Mouse (Mus musculus) CH12.LX (cell line): ENCODE data around the gene Amotl1. TPM values are rescaled to one million over a fixed set of nuclear protein-coding genes. Genes with fewer than 3 reads are reported as not detected.

Experiments
- DNase-seq: peaks from one replicate; pipeline ENCODE4 v3.0.0-alpha.2; 2013; ENCODE audit errors: extremely low read depth
- H3K27ac ChIP-seq: 2 replicates; pipeline ENCODE4 v1.5.1; 2012; ENCODE audit warnings: low read depth, mild to moderate bottlenecking, control low read depth, moderate library complexity; ENCODE audit not compliant: insufficient read depth
- H3K27me3 ChIP-seq: replicated peaks from 2 replicates; pipeline ENCODE3; 2012; ENCODE audit warnings: inconsistent platforms
- H3K36me3 ChIP-seq, 2 experiments: replicated peaks in 1 of 2; 2 replicates each; pipeline versions ENCODE3 to v1.6.1; 2012; ENCODE audit warnings: inconsistent platforms in 1 of 2, low read length in 1 of 2, mild to moderate bottlenecking in 1 of 2, mixed read lengths in 1 of 2, moderate library complexity in 1 of 2; ENCODE audit not compliant: control insufficient read depth in 1 of 2, insufficient read depth in 1 of 2
- H3K4me1 ChIP-seq, 2 experiments: 2 replicates each; pipeline ENCODE4 v1.6.1; 2012; ENCODE audit warnings: inconsistent platforms in 1 of 2, moderate library complexity in 1 of 2; ENCODE audit not compliant: insufficient read depth in 2 of 2, control insufficient read depth in 1 of 2
- H3K4me2 ChIP-seq: 2 replicates; pipeline ENCODE4 v1.6.1; 2012; ENCODE audit warnings: low read depth, mild to moderate bottlenecking, control low read depth; ENCODE audit not compliant: poor library complexity, insufficient read depth, severe bottlenecking
- H3K4me3 ChIP-seq, 3 experiments: fragments of 150-350 bp in 1 of 3; sonication (generic) in 1 of 3; replicated peaks in 1 of 3; 2 replicates each; pipeline versions ENCODE3 to v1.5.1; 2011 to 2012; ENCODE audit warnings: low read depth in 2 of 3, low read length in 2 of 3, mild to moderate bottlenecking in 2 of 3, moderate library complexity in 2 of 3, control low read depth in 1 of 3, improper control_type of control experiment in 1 of 3, inconsistent platforms in 1 of 3, mixed read lengths in 1 of 3; ENCODE audit not compliant: poor library complexity in 1 of 3
- H3K79me2 ChIP-seq: replicated peaks from 2 replicates; pipeline ENCODE4 v1.6.1; 2012; ENCODE audit warnings: mild to moderate bottlenecking, moderate library complexity; ENCODE audit not compliant: control insufficient read depth, poor library complexity, insufficient read depth, severe bottlenecking; ENCODE audit errors: extremely low read depth
- H3K9ac ChIP-seq: 2 replicates; pipeline ENCODE4 v1.6.1; 2012; ENCODE audit warnings: low read depth, mild to moderate bottlenecking, control low read depth, moderate library complexity; ENCODE audit not compliant: insufficient read depth
- H3K9me3 ChIP-seq: replicated peaks from 2 replicates; pipeline ENCODE3; 2012; ENCODE audit warnings: low read length, inconsistent platforms, mixed read lengths
- CHD1 ChIP-seq: IDR thresholded peaks from 2 replicates; pipeline ENCODE4 v1.6.1; 2012; ENCODE audit warnings: low read depth, low read length, improper control_type of control experiment, inconsistent platforms
- CTCF ChIP-seq, 2 experiments: IDR thresholded peaks in 1 of 2; conservative IDR thresholded peaks in 1 of 2; 2 replicates each; pipeline ENCODE4 v1.5.1; 2011 to 2012; ENCODE audit warnings: low read depth in 2 of 2, low read length in 2 of 2, improper control_type of control experiment in 1 of 2, inconsistent platforms in 1 of 2, mild to moderate bottlenecking in 1 of 2, moderate library complexity in 1 of 2
- EP300 ChIP-seq: IDR thresholded peaks from 2 replicates; pipeline ENCODE4 v1.6.1; 2011; ENCODE audit warnings: low read length, improper control_type of control experiment
- GABPA ChIP-seq: IDR thresholded peaks from 2 replicates; pipeline ENCODE4 v1.6.1; 2012; ENCODE audit warnings: low read depth, low read length, improper control_type of control experiment, inconsistent platforms; ENCODE audit not compliant: insufficient replicate concordance
- HCFC1 ChIP-seq: IDR thresholded peaks from 2 replicates; pipeline ENCODE4 v1.6.1; 2012; ENCODE audit warnings: low read depth, mild to moderate bottlenecking, inconsistent platforms, low read length, improper control_type of control experiment
- IRF4 ChIP-seq: IDR thresholded peaks from 2 replicates; pipeline ENCODE4 v1.6.1; 2014; ENCODE audit warnings: low read depth, mild to moderate bottlenecking, inconsistent platforms, low read length, improper control_type of control experiment
- JUN ChIP-seq: IDR thresholded peaks from 2 replicates; pipeline ENCODE4 v1.6.1; 2011; ENCODE audit warnings: low read depth, mild to moderate bottlenecking, low read length, improper control_type of control experiment, moderate library complexity; ENCODE audit not compliant: insufficient read depth
- JUND ChIP-seq: conservative IDR thresholded peaks from 2 replicates; pipeline ENCODE4 v1.6.1; 2011; ENCODE audit warnings: low read depth, low read length, improper control_type of control experiment
- MAFK ChIP-seq: IDR thresholded peaks from 2 replicates; pipeline ENCODE4 v1.6.1; 2011; ENCODE audit warnings: low read length, improper control_type of control experiment; ENCODE audit not compliant: insufficient replicate concordance
- MXI1 ChIP-seq: IDR thresholded peaks from 2 replicates; pipeline ENCODE4 v1.6.1; 2011; ENCODE audit warnings: mild to moderate bottlenecking, low read depth, low read length, improper control_type of control experiment
- MYC ChIP-seq: IDR thresholded peaks from 2 replicates; pipeline ENCODE4 v1.6.1; 2011; ENCODE audit warnings: low read depth, mild to moderate bottlenecking, improper control_type of control experiment, low read length
- NRF1 ChIP-seq: IDR thresholded peaks from 2 replicates; pipeline ENCODE4 v1.6.1; 2014; ENCODE audit warnings: low read depth, mild to moderate bottlenecking, inconsistent platforms, low read length, improper control_type of control experiment, moderate library complexity
- POLR2AphosphoS2 ChIP-seq: IDR thresholded peaks from 2 replicates; pipeline ENCODE4 v1.6.1; 2011; ENCODE audit warnings: low read depth, low read length, improper control_type of control experiment
- RAD21 ChIP-seq: IDR thresholded peaks from 2 replicates; pipeline ENCODE4 v1.6.1; 2011; ENCODE audit warnings: low read depth, mild to moderate bottlenecking, low read length, improper control_type of control experiment, moderate library complexity
- RCOR1 ChIP-seq: conservative IDR thresholded peaks from 2 replicates; pipeline ENCODE4 v1.6.1; 2012; ENCODE audit warnings: low read depth, mild to moderate bottlenecking, inconsistent platforms, low read length, improper control_type of control experiment
- UBTF ChIP-seq: IDR thresholded peaks from 2 replicates; pipeline ENCODE4 v1.6.1; 2012; ENCODE audit warnings: low read depth, mild to moderate bottlenecking, inconsistent platforms, low read length, improper control_type of control experiment, moderate library complexity
- USF2 ChIP-seq: conservative IDR thresholded peaks from 2 replicates; pipeline ENCODE4 v1.6.1; 2011; ENCODE audit warnings: low read depth, low read length, improper control_type of control experiment
- dilution Hi-C: fragments of 300-500 bp; cut with MboI; formaldehyde crosslinking; loops from 2 replicates; pipeline ENCODE4 v1.14.3; 2020; ENCODE audit warnings: low sequenced_read_pairs; ENCODE audit not compliant: extremely low pct_unique_long_range_greater_than_20kb, extremely low pct_ligation_motif_present
- in situ Hi-C: fragments of 300-500 bp; cut with MboI; formaldehyde crosslinking; loops from 3 replicates; pipeline ENCODE4 v1.14.3; 2019; ENCODE audit warnings: low sequenced_read_pairs, low pct_ligation_motif_present, low pct_unique_long_range_greater_than_20kb, mixed read lengths
- polyA plus RNA-seq: library from polyadenylated mRNA; unstranded; fragments of >175 nt; gene quantifications from 2 replicates; pipeline ENCODE4 v1.2.1, GENCODE M21; 2012; ENCODE audit warnings: low read depth; ENCODE audit not compliant: insufficient read length
- total RNA-seq, 2 experiments: library from RNA; depleted of rRNA; stranded (reverse); fragments of 300-350 nt in 1 of 2; fragments of >200 nt in 1 of 2; gene quantifications; 2 replicates each; pipeline ENCODE4 v1.2.3; 2012 to 2014

The Amotl1 gene
- total and polyA plus RNA-seq, 3 experiments: 0.93 to 2.7 (median 1.2) TPM

GRCm38 (mm10) chr9:14532283-14532682 is 112.6 kb downstream of the Amotl1 start:
- TF ChIP-seq CHD1 (no peak), EP300 (no peak), MXI1 (no peak), JUN (no peak), UBTF (no peak), CTCF (conservative IDR thresholded peaks at IDR 0.05 in 1 of 2, IDR thresholded peaks at IDR 0.05 in 1 of 2; ENCODE audit: low read depth in 2 of 2, low read length in 2 of 2) (no peak), HCFC1 (no peak), GABPA (no peak), USF2 (no peak), JUND (no peak), MAFK (no peak), MYC (no peak)
- H3K4me3 ChIP-seq: no peak overlapping the region
- H3K36me3 ChIP-seq: no peaks in the 10 kb centered on the region
- H3K4me1 ChIP-seq: no peaks in the 10 kb centered on the region
- H3K4me2 ChIP-seq: no peak overlapping the region
- DNase-seq: no peak
- in situ Hi-C loops: no loop called here
- H3K27ac ChIP-seq: no peak overlapping the region
- H3K9me3 ChIP-seq: no peaks in the 10 kb centered on the region
- no peaks in the 10 kb centered on the region for H3K27me3 ChIP-seq
- H3K9ac ChIP-seq: no peak overlapping the region
- H3K79me2 ChIP-seq: no peaks in the 10 kb centered on the region
- dilution Hi-C loops: no loop called here

GRCm38 (mm10) chr9:14530004-14530403 is 114.9 kb downstream of the Amotl1 start:
- no peak overlapping the region for H3K27ac ChIP-seq
- in situ Hi-C loops (no loop called here), dilution Hi-C loops (no loop called here)
- no peak for DNase-seq
- no peak overlapping the region for H3K4me2 ChIP-seq
- H3K79me2 ChIP-seq: no peaks in the 10 kb centered on the region
- no peak overlapping the region for H3K4me3 ChIP-seq
- TF ChIP-seq NRF1: no peak
- no peak for TF ChIP-seq RAD21
- TF ChIP-seq IRF4: no peak
- TF ChIP-seq MAFK: no peak
- no peak for TF ChIP-seq JUN
- TF ChIP-seq POLR2AphosphoS2: no peak
- no peak for TF ChIP-seq RCOR1
- H3K4me1 ChIP-seq: no peaks in the 10 kb centered on the region
- H3K9ac ChIP-seq: no peak overlapping the region
- no peaks in the 10 kb centered on the region for H3K27me3 ChIP-seq
- no peaks in the 10 kb centered on the region for H3K9me3 ChIP-seq
- no peaks in the 10 kb centered on the region for H3K36me3 ChIP-seq
